Mouse (Mus musculus): Measurements from ENCODE around the gene Rbm31y.
"Not testable (repeated sequence)": the region's sequence is repeated elsewhere in the genome, so short reads cannot be mapped to it uniquely, and the experiment has no call there.

The Rbm31y gene

DNA sequence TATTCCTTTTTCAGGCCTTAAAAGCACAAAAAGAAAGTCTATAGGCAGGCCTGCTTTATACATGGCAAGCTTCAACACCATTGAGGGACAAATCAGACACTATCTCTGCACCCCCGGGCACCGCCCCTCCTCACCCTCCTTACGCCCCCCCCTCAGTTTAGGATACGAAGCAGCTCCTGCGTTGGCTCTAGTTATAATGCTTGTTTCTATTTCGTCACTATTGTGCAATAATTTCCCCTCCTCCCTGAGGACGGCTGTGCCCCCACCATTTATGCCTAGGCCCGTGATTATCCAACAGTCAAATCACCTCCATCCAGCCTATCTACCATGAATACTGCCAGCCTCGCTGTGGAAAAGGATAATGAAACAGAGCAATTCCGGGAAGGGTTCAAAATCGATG is at the start of gene Rbm31y:
TSS of gene Rbm31y (plus strand) at position 301 of the 400 bp plus-strand sequence.
- DNase-seq, result not testable (repeated sequence)
